Mouse (Mus musculus) lung, adult 18-20 months (tissue): ENCODE results near the gene Rtkn.

Experiments used
- DNase-seq, 2 experiments: peaks; one replicate each; pipeline ENCODE4 v3.0.0; 2022; ENCODE audit warnings: mixed read lengths in 2 of 2

Gene Rtkn

GRCm38 (mm10) chr6:83179390-83180117 is 44.3 kb downstream of the Rtkn start:
- DNase-seq: no peak

- DNase-seq: no peak
These were observed 45.3 kb downstream of the Rtkn start for GRCm38 (mm10) chr6:83180605-83181004.

GRCm38 (mm10) chr6:83184858-83185435 is 49.7 kb downstream of the Rtkn start:
- DNase-seq: no peak

- peak; percentile 44 to 53 for DNase-seq
These were observed 50.9 kb downstream of the Rtkn start for GRCm38 (mm10) chr6:83185895-83186861.

GRCm38 (mm10) chr6:83186946-83187345 is 51.7 kb downstream of the Rtkn start:
- DNase-seq: no peak

- no peak for DNase-seq
These were observed 58.3 kb downstream of the Rtkn start for GRCm38 (mm10) chr6:83193571-83193970.

GRCm38 (mm10) chr6:83197345-83198004 is 62.2 kb downstream of the Rtkn start:
- DNase-seq: peak in 1 of 2 experiments; percentile 23
